Mouse (Mus musculus) intestine, embryonic 15.5 days (tissue): ENCODE measurements at regions not wholly inside any gene's neighbourhood (a gene's known extent, or its start where the extent isn't known, plus 50 kb on each side); places are given as distances from the start of the nearest gene placed in this dataset.
"Not testable (repeated sequence)": the region's sequence is repeated elsewhere in the genome, so short reads cannot be mapped to it uniquely, and the experiment has no call there.

Experiments
- ATAC-seq: fragments of 200-750 bp; cut with Nextera tagmentation; 2 replicates; pipeline ENCODE4 v1.8.0; 2017; ENCODE audit warnings: moderate TSS enrichment, moderate library complexity
- H3K27ac ChIP-seq: fragments of 300-500 bp; sonication (generic); 2 replicates; pipeline ENCODE4 v1.5.1; 2015; ENCODE audit warnings: mild to moderate bottlenecking, inconsistent platforms
- H3K27me3 ChIP-seq: fragments of 300-500 bp; sonication (generic); replicated peaks from 2 replicates; pipeline ENCODE4 v1.6.1; 2015; ENCODE audit warnings: inconsistent platforms
- H3K36me3 ChIP-seq: fragments of 300-500 bp; sonication (generic); 2 replicates; pipeline ENCODE4 v1.6.1; 2015; ENCODE audit warnings: inconsistent platforms
- H3K4me1 ChIP-seq: fragments of 300-500 bp; sonication (generic); replicated peaks from 2 replicates; pipeline ENCODE4 v1.6.1; 2015; ENCODE audit warnings: inconsistent platforms
- H3K4me2 ChIP-seq: fragments of 300-500 bp; sonication (generic); replicated peaks from 2 replicates; pipeline ENCODE4 v1.6.1; 2015; ENCODE audit warnings: mild to moderate bottlenecking, inconsistent platforms
- H3K4me3 ChIP-seq: fragments of 300-500 bp; sonication (generic); replicated peaks from 2 replicates; pipeline ENCODE4 v1.5.1; 2015; ENCODE audit warnings: inconsistent platforms
- H3K9ac ChIP-seq: fragments of 300-500 bp; sonication (generic); 2 replicates; pipeline ENCODE4 v1.6.1; 2015; ENCODE audit warnings: inconsistent platforms
- H3K9me3 ChIP-seq: fragments of 300-500 bp; sonication (generic); 2 replicates; pipeline ENCODE4 v1.6.1; 2016; ENCODE audit warnings: inconsistent platforms
- WGBS: fragments of 180-500 bp; shearing (Covaris S2); methylation state at CpG from one replicate; pipeline ENCODE4 v1.1.7; 2015; 5-methylcytosine and 5-hydroxymethylcytosine counted together

- 60% methylated on average over 2 of the region's 2 CpGs for WGBS
- no peak overlapping the region for H3K4me3 ChIP-seq
- no peaks in the 10 kb centered on the region; the same call in 1 of the 2 replicates for H3K4me1 ChIP-seq
- H3K27me3 ChIP-seq: 0 out of 2 replicates have a peak, but pooled peaks cover 3% of the 10 kb centered on the region
- H3K9me3 ChIP-seq: no peaks in the 10 kb centered on the region
- H3K4me2 ChIP-seq: no peak overlapping the region
- no peaks in the 10 kb centered on the region for H3K36me3 ChIP-seq
- H3K9ac ChIP-seq: no peak overlapping the region
- H3K27ac ChIP-seq: no peak overlapping the region
- ATAC-seq: no peak
These were observed 488.5 kb downstream of the Tns1 start for GRCm38 (mm10) chr1:73635709-73636108.

GRCm38 (mm10) chr1:73634871-73635270 is 489.4 kb downstream of the Tns1 start:
- Histone ChIP-seq H3K27ac (no peak overlapping the region), H3K4me1 (no peaks in the 10 kb centered on the region), H3K9me3 (no peaks in the 10 kb centered on the region), H3K9ac (no peak overlapping the region), H3K4me3 (no peak overlapping the region), H3K27me3 (0 out of 2 replicates have a peak, but pooled peaks cover 3% of the 10 kb centered on the region), H3K4me2 (no peak overlapping the region), H3K36me3 (no peaks in the 10 kb centered on the region)
- WGBS: 93% methylated on average over 4 of the region's 4 CpGs
- no peak for ATAC-seq

GRCm38 (mm10) chr1:73633071-73633470 is 491.2 kb downstream of the Tns1 start:
- Histone ChIP-seq H3K9ac (no peak overlapping the region), H3K27me3 (no peaks in the 10 kb centered on the region), H3K36me3 (no peaks in the 10 kb centered on the region), H3K4me1 (no peaks in the 10 kb centered on the region), H3K9me3 (no peaks in the 10 kb centered on the region), H3K4me2 (no peak overlapping the region), H3K27ac (no peak overlapping the region), H3K4me3 (no peak overlapping the region)
- 63% methylated on average over 1 of the region's 1 CpGs for WGBS
- ATAC-seq: no peak

- no peaks in the 10 kb centered on the region for H3K36me3 ChIP-seq
- no peak overlapping the region for H3K4me2 ChIP-seq
- H3K9ac ChIP-seq: no peak overlapping the region
- H3K9me3 ChIP-seq: no peaks in the 10 kb centered on the region
- ATAC-seq: peak; percentile 96
- WGBS: 20% methylated on average over 1 of the region's 1 CpGs
- no peaks in the 10 kb centered on the region; the same call in 1 of the 2 replicates for H3K4me1 ChIP-seq
- 0 out of 2 replicates have a peak overlapping the region, but pooled peaks have one; percentile 54 for H3K27ac ChIP-seq
- H3K27me3 ChIP-seq: no peaks in the 10 kb centered on the region
- H3K4me3 ChIP-seq: no peak overlapping the region
These were observed 493.9 kb downstream of the Tns1 start for GRCm38 (mm10) chr1:73630363-73630762.

GRCm38 (mm10) chr1:73625365-73625764 is 498.9 kb downstream of the Tns1 start:
- Histone ChIP-seq H3K9me3 (no peaks in the 10 kb centered on the region), H3K4me1 (no peaks in the 10 kb centered on the region; the same call in 1 of the 2 replicates), H3K27ac (no peak overlapping the region), H3K4me2 (no peak overlapping the region), H3K36me3 (no peaks in the 10 kb centered on the region), H3K4me3 (no peak overlapping the region), H3K9ac (no peak overlapping the region), H3K27me3 (no peaks in the 10 kb centered on the region)
- peak; percentile 78 for ATAC-seq
- 30% methylated on average over 5 of the region's 5 CpGs for WGBS

- H3K27me3 ChIP-seq, H3K4me2 ChIP-seq, ATAC-seq, H3K4me3 ChIP-seq, H3K4me1 ChIP-seq, H3K9me3 ChIP-seq, H3K36me3 ChIP-seq, H3K27ac ChIP-seq, H3K9ac ChIP-seq: not testable (repeated sequence)
- WGBS: 90% methylated on average over 5 of the region's 5 CpGs
These were observed 503.1 kb downstream of the Tns1 start for GRCm38 (mm10) chr1:73621121-73621520.

GRCm38 (mm10) chr1:73618551-73619170 is 505.6 kb downstream of the Tns1 start:
- H3K4me2 ChIP-seq: no peak overlapping the region
- 44% methylated on average over 4 of the region's 4 CpGs for WGBS
- no peak overlapping the region for H3K9ac ChIP-seq
- no peaks in the 10 kb centered on the region for H3K36me3 ChIP-seq
- no peaks in the 10 kb centered on the region for H3K4me1 ChIP-seq
- no peaks in the 10 kb centered on the region for H3K27me3 ChIP-seq
- peak; percentile 41; the same call in 1 of the 2 replicates for ATAC-seq
- H3K27ac ChIP-seq: no peak overlapping the region
- H3K4me3 ChIP-seq: no peak overlapping the region
- no peaks in the 10 kb centered on the region for H3K9me3 ChIP-seq

- Histone ChIP-seq H3K27me3 (no peaks in the 10 kb centered on the region), H3K9ac (no peak overlapping the region), H3K27ac (no peak overlapping the region), H3K36me3 (no peaks in the 10 kb centered on the region), H3K9me3 (no peaks in the 10 kb centered on the region), H3K4me2 (no peak overlapping the region), H3K4me3 (no peak overlapping the region), H3K4me1 (0 out of 2 replicates have a peak, but pooled peaks cover 2% of the 10 kb centered on the region)
- WGBS: 70% methylated on average over 9 of the region's 9 CpGs
- no peak for ATAC-seq
These were observed 530.4 kb downstream of the Tns1 start for GRCm38 (mm10) chr1:73593653-73594385.

- no peaks in the 10 kb centered on the region for H3K27me3 ChIP-seq
- WGBS: 72% methylated on average over 9 of the region's 9 CpGs
- H3K4me1 ChIP-seq: 0 out of 2 replicates have a peak, but pooled peaks cover 2% of the 10 kb centered on the region
- ATAC-seq: no peak
- no peak overlapping the region for H3K27ac ChIP-seq
- no peak overlapping the region for H3K4me2 ChIP-seq
- H3K9ac ChIP-seq: no peak overlapping the region
- H3K9me3 ChIP-seq: no peaks in the 10 kb centered on the region
- H3K36me3 ChIP-seq: no peaks in the 10 kb centered on the region
- no peak overlapping the region for H3K4me3 ChIP-seq
These were observed 532.7 kb downstream of the Tns1 start for GRCm38 (mm10) chr1:73591342-73592099.

GRCm38 (mm10) chr1:73579680-73580079 is 544.6 kb downstream of the Tns1 start:
- 70% methylated on average over 3 of the region's 3 CpGs for WGBS
- Histone ChIP-seq H3K27ac (no peak overlapping the region), H3K9me3 (no peaks in the 10 kb centered on the region), H3K27me3 (no peaks in the 10 kb centered on the region), H3K4me3 (no peak overlapping the region), H3K9ac (no peak overlapping the region), H3K4me2 (no peak overlapping the region), H3K36me3 (no peaks in the 10 kb centered on the region), H3K4me1 (no peaks in the 10 kb centered on the region)
- no peak for ATAC-seq

- ATAC-seq: no peak
- H3K4me2 ChIP-seq: no peak overlapping the region
- WGBS: 91% methylated on average over 1 of the region's 1 CpGs
- H3K27ac ChIP-seq: no peak overlapping the region
- no peaks in the 10 kb centered on the region for H3K4me1 ChIP-seq
- H3K4me3 ChIP-seq: no peak overlapping the region
- H3K9me3 ChIP-seq: no peaks in the 10 kb centered on the region
- H3K36me3 ChIP-seq: no peaks in the 10 kb centered on the region
- no peaks in the 10 kb centered on the region for H3K27me3 ChIP-seq
- no peak overlapping the region for H3K9ac ChIP-seq
These were observed 547.2 kb downstream of the Tns1 start for GRCm38 (mm10) chr1:73577019-73577418.

GRCm38 (mm10) chr1:73575694-73576093 is 548.6 kb downstream of the Tns1 start:
- H3K9me3 ChIP-seq: no peaks in the 10 kb centered on the region
- H3K27me3 ChIP-seq: no peaks in the 10 kb centered on the region
- H3K4me2 ChIP-seq: no peak overlapping the region
- H3K36me3 ChIP-seq: no peaks in the 10 kb centered on the region
- H3K4me1 ChIP-seq: no peaks in the 10 kb centered on the region
- no peak for ATAC-seq
- H3K4me3 ChIP-seq: no peak overlapping the region
- no peak overlapping the region for H3K9ac ChIP-seq
- 81% methylated on average over 1 of the region's 1 CpGs for WGBS
- H3K27ac ChIP-seq: no peak overlapping the region
